Mouse (Mus musculus): ENCODE measurements around the gene Elmo2. TPM values are rescaled to one million over a fixed set of nuclear protein-coding genes. Genes with fewer than 3 reads are reported as not detected.

Elmo2 gene
- total RNA-seq, 2 experiments from 2014 or later, result 158 to 172 TPM

Other genes with a start within 250 kb of the Elmo2 start
- not detected for gene 1700025C18Rik, start 235.7 kb downstream of the Elmo2 start, total RNA-seq (2021)
- gene Cdh22, start 91.6 kb downstream of the Elmo2 start, total RNA-seq (2021), result 10 to 100 TPM in 1 of 2 experiments, 1 to 10 TPM in 1; 9.5 to 12.7 TPM
- gene Slc35c2, start 38.6 kb downstream of the Elmo2 start, total RNA-seq (2021), result 10 to 100 TPM; 76.0 to 81.1 TPM
- 1 to 10 TPM; 1.2 to 1.3 TPM for gene Zfp663, start 42.2 kb upstream of the Elmo2 start, total RNA-seq (2021)
- gene Zfp334, start 61.8 kb upstream of the Elmo2 start, total RNA-seq (2021), result 10 to 100 TPM; 12.6 to 13.4 TPM
- not detected for gene Ocstamp, start 73.9 kb upstream of the Elmo2 start, total RNA-seq (2021)
- 10 to 100 TPM; 13.0 to 19.6 TPM for gene Slc13a3, start 146.8 kb upstream of the Elmo2 start, total RNA-seq (2021)
- 10 to 100 TPM; 16.8 to 19.9 TPM for gene Trp53rka, start 166.8 kb upstream of the Elmo2 start, total RNA-seq (2021)
- gene Slc2a10, start 177.3 kb upstream of the Elmo2 start, total RNA-seq (2021), result 1 to 10 TPM; 1.0 to 1.1 TPM